Mouse (Mus musculus) ZHBTc4 (cell line): ENCODE results near the gene Sema6d.
A peak's percentile ranks its signal among the peaks of the same experiment; 100 is the strongest.

Experiments
- DNase-seq: peaks from one replicate; pipeline ENCODE4 v3.0.0-alpha.2; 2011; ENCODE audit warnings: low read depth, low spot score

The Sema6d gene

DNA sequence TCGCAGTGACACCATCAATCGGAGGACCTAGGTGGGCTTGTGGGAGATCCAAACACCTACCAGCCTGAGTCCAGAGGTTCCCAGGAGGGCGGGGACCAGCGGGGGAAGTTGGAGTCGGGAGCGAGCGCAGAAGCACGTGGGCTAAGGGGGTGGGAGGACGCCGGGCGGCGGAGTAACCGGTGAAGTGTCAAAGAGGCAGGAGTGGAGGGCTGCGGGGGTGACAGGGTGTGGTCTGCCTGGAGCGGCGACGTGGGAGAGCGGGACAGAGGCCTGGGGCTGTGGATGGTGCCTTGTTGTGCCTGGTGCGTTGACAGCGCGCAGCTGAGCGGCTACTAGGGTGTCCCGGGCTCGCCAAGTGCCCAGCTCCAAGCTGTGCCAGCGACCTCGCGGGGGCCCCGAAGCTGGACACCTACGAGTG, at the start of gene Sema6d:
Gene Sema6d (plus strand): TSS at position 157 of the 418 bp plus-strand sequence.
- DNase-seq: peak; percentile 39

DNA sequence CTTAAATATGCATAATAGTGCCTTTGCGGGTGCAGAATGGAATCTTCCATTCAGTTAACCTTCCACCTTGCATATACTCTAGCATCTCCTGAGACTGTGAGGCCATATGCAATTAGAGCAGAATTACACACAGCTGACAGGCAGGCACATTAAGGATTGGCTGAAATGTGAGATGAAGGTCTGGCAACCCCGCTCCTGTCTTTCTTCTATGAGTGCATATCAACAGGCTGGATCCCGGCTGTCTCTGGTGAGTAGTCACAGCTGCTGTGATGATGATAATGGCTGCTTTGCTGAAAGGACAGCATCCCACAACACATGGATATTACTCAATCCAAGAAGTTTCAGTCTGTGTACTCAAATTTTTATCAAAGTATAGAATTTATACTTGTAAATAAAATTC, 29.9 kb upstream of the Sema6d start:
- DNase-seq: no peak

DNA sequence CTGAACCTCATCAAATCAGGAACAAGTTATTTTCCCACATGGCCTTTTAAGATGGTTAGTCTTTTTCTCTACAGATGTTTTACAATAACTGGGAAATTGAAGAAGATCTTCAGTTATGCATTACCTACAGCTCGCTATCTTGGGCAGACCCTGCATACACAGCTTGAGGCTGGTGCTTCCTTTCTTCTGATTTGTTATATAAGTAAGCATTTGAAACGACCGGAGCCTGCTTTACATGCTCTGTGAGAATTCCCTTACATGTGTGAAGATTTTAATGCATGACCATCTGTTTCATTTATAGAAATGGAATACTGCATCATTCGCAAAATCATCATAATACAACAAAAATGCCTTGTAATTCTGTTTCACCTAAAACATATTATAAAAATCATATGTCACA, 21.4 kb upstream of the Sema6d start:
- DNase-seq: no peak

DNA sequence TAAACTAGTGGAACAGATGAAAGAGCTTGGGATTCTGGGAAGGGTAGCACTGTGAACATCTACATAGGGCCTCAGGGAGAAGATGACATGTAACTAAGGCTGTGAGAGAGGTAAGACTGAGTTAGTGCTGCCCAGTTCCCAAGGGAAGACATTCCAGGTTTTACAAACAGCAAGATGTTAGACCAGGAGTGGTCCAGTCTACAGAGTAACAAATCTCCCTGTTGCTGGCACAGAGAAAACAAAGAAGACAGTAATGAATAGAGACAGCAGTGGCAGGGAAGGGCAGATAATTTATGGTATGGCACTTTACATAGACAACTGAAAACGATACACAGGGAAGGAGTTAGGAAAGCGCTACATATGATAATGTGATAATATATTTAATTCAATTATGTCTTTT, 19.1 kb upstream of the Sema6d start:
- DNase-seq: no peak

DNA sequence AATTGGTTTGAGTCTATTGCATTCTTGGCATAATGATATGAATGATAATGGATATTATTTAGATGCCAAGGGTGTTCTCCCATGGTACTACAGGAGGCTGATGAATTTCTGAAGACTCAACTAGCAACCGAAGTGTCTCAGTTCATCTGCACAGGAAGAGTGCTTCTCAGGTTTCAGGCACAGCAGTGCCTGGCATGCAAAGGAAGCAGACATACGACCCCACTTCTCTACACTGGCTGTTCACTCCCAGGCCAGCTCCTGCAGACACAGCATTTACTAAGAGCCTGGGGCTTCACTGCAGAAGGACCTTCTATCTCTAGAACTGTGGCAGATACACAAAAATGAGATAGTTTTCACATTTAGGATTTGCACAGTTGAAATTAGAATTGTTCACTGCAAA, 18.4 kb upstream of the Sema6d start:
- DNase-seq: no peak

DNA sequence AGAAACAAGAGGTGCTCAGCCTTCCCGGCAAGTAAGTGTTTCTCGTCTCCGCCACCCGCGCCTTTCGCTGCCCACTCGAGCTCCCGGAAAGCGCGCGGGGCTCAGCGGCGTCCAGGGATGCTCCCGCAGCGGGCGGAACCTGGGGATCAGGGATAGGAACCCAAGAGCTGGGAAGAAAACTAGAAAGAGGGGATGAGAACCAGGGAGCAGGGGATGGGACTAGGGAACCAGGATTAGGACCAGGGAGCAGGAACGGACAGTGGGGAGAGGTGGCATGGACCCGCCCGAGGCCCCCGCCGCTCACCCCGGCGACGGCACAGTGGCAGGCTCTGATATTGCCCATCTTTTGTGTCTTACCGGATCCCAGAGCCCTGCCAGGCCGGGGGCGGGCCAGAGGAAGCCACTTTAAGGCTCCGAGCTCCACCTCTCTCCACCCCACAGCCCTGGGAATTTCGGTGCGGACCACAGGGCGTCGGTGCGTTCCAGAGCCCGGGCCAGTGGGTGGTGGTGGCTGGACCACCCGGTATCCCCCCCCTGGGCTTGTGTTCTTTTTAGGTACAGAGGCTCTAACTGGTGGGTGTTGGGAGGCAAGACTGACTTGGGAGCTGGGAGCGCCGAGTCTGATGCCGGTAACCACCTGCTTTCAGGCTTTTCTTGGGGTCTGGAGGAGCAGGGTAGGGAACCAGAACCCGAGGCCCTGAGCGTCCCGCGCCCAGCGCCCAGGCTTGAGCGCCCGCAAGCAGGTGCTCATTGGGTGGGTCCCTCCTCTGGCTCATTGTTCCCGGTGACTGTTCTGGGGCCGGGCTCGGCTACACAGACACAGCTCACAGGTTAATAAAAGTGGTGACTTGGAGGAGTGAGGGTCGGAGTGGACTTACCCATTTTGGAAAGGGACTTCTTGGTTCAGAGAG, 717 bp downstream of the Sema6d start:
- DNase-seq: peak; percentile 34

DNA sequence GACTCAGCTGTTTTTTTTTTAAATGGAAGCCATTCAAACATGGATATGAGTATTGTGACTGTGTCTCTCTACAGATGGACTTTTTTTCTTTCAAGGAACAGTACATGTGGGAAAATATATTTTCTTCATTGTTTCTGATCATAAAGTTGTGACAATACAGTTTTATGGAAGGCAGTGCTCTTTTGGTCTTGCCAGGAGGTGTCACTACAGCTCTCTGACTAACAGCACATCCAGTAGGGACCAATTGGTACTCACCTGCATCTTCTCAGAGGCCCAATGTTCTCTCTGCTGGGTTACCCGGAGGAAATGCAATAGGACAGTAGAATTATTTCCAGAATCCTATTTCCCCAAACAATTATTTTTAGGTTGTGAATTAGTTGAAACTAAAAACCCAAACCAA, 9.9 kb downstream of the Sema6d start:
- DNase-seq: no peak

DNA sequence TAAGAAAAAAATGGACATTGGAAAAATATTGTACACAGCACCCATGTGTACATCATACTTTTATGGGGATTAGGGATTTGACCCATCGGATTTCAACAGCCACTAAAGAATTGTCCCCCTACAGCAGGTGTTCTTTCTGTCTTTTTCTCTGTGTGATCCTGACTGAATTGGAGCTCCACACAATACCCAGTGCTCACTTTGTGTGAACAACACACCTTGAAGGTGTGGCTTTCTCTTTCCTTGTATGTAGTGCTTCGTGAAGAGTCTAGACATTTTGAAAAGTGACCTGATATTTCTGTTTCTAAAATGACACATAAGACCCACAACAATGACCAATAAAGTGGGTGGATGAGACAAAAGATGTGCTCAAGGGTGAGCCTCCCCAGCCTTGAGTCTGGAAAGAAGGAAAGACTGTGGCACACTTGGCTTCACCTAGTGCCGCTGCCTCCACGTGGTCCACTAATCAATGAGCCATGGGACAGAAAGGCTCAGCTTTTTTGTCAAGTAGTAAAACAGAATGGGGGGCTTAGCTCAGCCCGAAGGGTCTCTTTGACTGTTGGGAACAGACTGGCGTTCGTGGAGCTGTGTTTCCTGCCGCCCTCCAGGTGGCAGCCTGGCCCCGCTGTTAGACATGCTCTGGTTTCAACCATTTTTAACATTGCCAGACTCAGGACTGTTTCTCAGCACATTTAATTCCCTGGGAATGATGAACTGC, 10.9 kb downstream of the Sema6d start:
- peak; percentile 58 for DNase-seq

DNA sequence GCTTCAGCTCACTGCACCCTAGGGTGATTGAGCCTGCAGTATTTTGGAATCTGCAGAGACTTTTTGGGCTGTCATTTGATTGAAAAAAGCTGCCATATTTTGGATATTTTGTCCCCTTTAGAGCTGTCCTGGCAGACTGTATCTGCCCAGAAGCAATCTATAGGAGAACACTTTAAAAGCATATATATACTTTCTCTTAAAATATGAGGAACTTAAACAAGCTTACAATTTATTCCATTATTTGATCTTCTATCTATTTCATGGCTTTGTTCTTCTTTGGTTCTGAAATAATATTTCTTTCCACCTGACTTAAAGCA, 11.4 kb downstream of the Sema6d start:
- no peak for DNase-seq

DNA sequence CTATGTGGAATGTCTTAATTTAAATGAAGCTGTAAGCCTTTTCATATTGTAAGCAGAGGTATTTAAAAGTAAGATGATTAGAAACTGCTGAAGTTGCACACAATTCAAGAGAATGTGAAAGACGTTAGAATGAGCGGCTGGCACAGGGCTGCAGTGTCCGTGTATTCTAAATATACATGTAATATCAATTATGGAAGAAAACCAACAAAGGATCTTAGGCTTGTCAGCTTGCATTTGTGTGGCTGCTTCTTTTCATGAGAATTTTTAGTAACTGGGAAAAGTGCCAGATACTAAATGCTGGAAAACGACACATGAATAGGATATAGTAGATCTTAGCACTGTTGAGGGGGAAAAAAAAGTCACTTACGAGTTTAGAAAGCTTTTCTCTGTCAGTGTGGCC, 11.8 kb downstream of the Sema6d start:
- no peak for DNase-seq

DNA sequence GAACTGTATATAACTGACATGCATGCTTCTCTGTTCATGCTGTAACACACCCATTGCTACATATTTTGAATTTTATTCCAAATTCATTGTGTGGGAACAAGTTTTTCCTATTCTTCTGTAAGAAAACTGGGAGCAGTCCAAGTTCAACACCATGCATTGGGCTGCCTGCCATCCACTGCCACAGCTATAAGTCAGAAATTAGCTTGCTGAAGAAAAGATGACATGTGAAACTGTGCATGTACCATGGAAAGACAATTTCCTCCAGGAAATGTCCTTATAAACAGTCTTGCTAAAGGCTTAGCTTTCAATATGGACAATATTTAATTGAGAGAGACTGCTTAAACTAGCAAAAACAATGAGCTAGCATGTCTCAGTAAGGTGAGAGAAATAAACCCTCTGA, 13.5 kb downstream of the Sema6d start:
- DNase-seq: no peak

DNA sequence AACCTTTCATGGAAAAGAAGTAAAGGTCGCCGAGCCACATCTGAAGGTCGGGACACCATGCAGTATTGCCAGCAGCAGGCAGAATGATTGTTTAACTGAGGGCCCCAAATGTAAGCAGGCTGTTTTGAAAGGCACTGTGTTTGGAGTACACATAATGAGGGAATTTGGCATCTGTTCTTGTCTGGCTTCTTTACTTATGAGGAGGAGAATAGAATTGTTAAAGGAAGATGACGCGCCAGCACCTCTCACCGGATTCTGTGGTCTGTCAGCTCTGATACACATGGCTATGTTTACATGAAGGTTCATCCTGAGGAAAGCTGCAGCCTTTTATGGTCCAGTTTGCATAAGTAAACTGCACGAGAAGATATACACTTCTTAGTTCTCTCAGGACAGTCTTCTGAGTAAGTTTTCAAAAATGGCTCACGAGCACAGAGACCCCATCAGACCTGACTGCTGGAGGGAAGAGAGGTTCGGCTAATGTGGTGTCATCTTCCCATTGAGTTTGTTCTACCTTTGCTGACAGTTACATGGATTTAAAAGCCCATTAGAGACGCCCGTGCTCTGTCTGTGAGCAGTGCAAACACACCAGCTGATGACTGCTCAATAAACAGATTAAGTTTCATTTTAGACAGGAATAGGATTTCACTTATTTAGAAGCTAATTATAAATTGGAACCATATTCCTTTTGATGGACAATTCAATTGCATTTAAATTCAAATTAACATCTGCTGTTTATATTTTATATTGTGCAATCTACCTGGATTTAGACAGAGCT, 28.9 kb downstream of the Sema6d start:
- no peak for DNase-seq

DNA sequence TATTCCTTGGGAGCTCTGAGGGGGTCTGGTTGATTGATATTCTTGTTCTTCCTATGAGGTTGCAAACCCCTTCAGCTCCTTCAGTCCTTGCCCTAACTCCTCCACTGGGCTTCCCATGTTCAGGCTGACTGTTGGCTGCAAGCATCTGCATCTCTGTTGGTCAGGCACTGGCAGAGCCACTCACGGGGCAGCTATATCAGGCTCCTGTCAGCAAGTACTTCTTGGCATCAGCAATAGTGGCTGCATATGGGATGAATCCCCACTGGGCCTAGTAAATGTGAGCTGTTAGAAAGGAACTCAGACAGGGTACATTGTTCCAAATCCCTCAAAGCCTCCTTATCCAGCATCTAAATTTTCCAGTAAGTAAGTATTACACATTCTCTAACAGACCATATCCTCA, 30.6 kb downstream of the Sema6d start:
- no peak for DNase-seq

DNA sequence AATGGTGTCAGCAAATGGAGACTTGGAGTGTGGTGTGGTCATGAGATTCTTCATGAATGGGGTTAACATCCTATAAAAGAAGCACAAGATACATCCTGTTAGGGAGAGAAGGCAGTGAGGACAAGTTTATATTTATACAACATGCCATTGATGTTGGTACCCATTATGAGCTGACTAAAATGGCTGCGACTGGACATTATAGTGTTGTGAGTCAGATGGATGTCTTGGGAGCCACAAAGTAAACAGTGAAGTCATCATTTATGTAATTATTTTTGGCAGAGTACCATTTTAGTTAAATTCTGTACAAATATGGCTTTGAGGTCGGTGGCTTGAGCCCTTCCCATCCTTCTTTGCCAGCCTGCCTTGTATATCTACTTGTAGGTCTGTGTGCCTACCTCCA, 31.8 kb downstream of the Sema6d start:
- no peak for DNase-seq

DNA sequence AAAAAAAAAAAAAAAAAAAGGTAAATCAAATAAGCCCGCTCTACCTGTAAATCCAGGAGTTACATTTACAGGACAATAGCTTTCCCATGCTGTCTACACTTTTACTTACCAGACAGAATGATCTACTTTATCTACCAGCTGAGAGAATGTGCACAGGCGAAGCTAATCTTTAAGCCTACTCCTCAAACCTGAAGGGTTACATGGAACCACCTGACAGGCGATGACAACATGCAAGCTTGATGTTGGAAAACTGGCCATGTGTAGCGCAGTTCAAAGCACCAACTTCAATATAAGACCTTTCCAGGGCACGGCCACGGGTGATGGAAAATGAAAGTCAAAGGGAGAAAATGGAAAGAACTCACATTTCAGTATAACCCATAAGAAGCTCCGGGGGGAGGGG, 35.7 kb downstream of the Sema6d start:
- no peak for DNase-seq

DNA sequence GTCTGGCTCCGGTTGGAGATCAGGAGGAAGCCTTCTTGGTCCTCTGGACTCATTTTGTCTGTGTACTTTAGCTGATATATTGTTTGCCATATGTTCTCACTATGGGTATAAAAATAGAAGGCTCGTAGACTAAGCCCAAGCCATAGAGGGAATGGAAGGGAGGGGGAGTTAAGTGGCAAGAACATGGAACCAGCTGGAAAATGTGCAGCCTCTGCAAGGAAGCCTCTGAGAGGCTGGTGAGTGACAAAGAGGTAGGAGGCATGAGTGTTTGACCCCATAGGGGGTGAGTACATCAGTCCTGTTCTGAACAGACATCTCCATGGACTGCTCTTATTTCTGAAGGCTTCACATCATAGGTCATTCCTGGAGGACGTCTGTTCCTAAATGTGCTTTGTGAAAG, 37.1 kb downstream of the Sema6d start:
- no peak for DNase-seq

DNA sequence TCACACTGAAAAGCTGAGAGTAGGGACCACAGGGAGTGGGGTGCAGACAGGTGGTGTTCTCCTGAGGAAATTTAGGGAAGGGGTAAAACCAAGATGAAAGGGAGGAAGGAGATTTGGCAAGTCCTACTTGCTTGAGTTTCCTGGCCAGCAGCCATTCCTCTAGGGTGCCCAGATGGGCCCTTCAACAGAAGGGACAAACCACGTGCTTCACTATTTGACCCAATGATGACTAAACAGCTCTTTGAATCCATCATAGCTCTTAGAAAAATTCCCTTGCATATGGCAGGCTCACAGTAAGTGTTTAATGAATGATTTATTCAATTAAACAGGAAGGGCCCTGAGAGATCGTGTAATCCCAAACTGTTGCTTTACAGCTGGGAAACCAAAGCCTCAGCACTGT, 41.1 kb downstream of the Sema6d start:
- no peak for DNase-seq

DNA sequence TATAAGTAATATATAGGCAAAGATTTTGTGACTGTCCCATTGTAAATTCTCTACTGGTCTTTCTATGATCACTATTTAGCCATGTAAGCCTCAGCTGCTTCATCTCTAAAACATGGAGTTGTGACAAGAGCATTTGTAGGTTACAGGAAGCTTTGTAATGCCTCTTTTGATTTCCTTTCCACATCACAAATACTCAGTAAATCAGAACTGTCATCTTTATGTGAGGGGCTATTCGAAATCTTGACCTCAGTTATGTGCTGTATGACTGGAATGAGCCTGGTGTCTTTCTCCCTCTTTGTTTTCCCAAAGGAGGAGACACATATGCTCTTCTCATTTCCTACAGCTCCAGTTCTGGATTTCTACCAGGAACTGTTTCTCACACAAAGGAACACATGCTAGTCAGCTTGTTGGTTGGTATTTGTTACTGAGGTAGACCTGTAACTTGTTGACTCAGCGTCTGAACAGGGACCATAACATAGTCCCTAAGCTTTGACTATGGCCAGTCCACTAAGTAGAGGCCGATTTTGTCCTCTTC, 51.8 kb downstream of the Sema6d start:
- no peak for DNase-seq

DNA sequence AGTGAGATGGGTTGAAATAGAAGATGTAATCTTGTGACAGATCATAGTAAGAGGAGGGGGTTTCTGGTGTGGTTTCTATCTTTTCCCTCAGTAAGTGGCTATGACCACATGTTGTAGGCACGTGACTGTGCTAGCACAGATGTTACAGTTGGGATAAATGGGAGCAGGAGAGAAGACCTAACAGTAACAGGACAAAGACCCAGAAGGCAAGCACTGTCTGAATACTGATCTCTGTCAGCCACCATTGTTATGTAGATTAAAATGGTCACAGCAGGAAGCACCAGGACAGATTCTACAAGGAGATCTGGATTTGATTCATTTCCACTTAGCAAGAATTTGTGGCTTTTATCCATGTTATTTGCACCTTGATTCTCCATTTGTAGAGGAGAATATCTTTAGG, 55.8 kb downstream of the Sema6d start:
- peak; percentile 88 for DNase-seq

DNA sequence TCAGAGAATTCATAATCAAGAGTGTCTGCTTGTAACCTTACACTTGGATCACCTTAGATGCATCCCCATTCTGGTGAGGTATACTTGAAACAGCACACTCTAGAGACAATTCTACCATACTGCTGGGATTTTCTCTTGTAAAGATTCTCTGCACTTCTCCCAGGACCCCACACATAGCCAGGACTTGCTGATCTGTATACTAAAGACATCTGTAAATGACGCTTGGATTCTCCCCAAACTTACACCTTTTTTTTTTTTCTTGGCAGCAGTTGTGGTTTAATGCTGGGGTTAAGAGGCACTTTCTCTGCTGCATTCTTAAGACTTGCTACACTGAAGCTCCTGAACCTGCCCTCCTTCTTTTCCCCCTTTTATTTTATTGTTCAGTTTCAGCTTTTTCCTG, 68.4 kb downstream of the Sema6d start:
- DNase-seq: no peak

DNA sequence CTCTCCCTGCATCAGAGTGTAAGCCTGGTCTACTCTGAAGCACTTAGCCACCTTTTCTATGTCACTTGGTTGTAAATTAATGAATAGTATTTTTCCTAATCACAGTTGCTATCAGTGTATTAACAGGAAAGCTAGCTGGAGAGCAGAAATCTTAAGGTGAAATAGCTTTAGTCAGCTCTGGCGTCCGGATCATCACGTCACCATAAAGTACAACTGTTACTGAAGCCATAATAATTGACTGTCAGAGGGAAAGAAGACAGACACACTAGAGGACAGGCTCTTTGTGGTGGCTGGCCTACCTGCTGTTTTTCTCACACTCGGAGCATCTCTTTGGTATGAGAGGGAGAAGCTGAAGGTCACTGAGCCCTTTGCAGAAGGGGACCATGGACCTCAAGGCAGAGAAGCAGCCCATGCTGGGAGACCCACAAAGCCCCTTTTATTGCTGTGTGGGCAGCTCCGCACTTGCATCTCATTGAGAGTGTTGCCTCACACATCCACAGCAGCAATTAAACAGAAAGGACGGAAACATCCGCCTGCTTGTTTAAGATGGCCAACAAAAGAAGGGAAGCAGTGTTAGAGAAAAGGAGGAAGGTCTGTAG, 72.3 kb downstream of the Sema6d start:
- DNase-seq: no peak

DNA sequence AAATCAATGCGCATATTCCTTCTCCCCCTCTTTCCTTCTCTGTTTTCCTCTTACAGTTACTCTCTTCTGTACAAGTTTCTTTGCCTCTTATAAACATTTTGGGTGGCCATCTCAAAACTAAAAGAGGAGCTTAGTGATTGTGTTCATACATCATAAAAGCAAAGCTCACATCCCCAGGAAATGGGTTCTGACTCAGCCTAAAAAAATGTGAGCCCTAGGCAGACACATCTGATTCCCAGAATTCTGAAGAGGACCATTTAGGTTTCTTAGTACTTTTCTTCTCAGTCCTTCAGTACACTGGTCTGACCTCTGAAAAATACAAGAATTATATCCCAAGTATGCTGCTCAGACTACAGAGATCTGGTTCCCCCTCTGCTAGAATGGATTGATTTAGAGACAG, 78.6 kb downstream of the Sema6d start:
- DNase-seq: no peak
